Mouse (Mus musculus) T-cell, adult 66 days (primary cell): ENCODE measurements around the gene Tut1. TPM values are rescaled to one million over a fixed set of nuclear protein-coding genes. Genes with fewer than 3 reads are reported as not detected.

Experiments
- total RNA-seq, 2 experiments: library from RNA; stranded (reverse); gene quantifications; 3 replicates in 1 of 2; 4 replicates in 1 of 2; pipeline ENCODE4 v1.2.4; 2023

The Tut1 gene
- total RNA-seq: 10 to 100 TPM; 31.6 to 34.9 TPM

GRCm38 (mm10) chr19:8953135-8954039, at the start of gene Tut1:
Tut1 (plus strand) TSS chr19:8953847.

GRCm38 (mm10) chr19:8920073-8920736, 33.4 kb upstream of the Tut1 start, which contains the start of gene B3gat3:
B3gat3 (plus strand) TSS chr19:8920374.

DNA sequence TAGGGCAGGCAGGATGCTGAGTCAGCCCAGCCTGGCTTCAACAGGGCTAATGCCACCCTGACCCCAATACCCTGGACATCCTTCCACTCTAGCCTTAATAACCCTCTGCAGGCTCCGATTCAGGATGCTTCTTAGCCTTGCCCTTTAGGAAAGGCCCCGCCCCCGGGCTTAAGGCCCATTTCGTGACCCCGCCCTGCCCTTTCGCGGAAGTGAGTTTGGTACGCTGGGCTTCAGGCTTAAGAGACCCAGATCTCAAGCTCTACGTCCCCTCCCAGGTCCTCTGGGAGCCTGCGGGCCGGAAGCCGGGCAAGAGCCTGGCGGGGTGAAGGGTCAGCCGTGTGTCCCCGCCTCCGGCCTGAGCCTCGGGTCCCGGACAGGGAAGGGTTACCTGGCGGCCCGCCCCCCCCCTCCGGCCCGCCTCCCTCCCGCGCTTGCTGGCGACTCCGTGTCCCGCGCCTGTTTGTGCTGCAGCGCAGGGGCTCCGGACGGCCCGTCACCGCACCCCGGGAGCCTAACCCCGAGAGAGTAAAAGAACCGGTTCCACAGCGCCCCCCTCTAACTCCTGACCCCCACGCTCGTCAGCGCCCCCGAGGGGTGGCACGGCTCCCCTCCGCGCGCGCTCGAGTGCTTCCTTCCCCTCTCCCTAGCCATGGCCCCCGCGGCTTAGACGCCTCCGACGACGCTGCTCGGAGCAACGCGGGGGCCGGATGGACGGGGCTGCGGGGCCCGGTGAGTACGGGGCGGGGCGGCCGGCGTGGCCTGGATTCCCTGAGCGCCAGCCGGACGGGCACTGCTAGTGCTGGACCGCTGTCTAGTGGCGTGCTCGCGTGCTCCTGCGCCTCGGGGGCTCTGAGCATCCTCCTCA, 24.2 kb upstream of the Tut1 start, which contains the start of the genes Rom1 and Eml3:
Rom1 (minus strand) TSS at position 133 of the 865 bp plus-strand sequence.
Eml3 (plus strand) TSS at position 329 of the 865 bp plus-strand sequence.

GRCm38 (mm10) chr19:8941515-8942217, 12.0 kb upstream of the Tut1 start, which contains the start of gene Mta2:
Mta2 (plus strand) TSS chr19:8941875.

GRCm38 (mm10) chr19:8966590-8967372, 13.1 kb downstream of the Tut1 start, which contains the start of gene Eef1g:
Eef1g (plus strand) TSS chr19:8967041.

DNA sequence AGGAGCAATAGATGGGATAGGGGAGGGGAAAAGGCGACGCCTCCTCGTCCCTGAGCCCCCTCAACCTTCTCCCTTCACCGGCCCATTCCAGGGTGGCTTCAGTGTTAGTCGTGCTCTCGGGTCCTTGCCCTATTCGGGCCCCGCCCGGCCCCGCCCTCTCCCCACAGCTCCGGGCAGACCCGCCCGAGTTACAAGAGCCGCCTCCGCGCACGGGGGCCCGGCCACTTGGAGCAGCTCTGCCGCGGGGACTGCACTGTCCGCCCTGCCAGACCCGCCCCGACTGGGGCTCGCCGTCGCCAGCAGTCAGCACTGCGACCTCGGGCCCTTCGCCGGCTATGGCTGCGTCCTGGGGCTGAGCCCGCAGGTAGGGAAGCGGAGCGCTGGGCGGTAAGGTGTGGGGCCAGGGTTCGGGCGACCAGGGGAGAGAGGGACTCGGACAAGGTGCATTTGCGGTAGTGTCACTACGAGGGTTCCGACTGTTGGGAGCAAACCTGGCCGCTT, 35.5 kb downstream of the Tut1 start, which contains the start of gene Ahnak:
Ahnak (plus strand) TSS at position 219 of the 501 bp plus-strand sequence.

Other genes with a start within 250 kb of the Tut1 start
- gene Slc3a2, start 230.5 kb upstream of the Tut1 start, total RNA-seq: 100 to 1,000 TPM; 186 to 208 TPM
- gene Wdr74, start 218.0 kb upstream of the Tut1 start, total RNA-seq: 10 to 100 TPM; 87.5 to 97.1 TPM
- 10 to 100 TPM; 11.8 to 13.2 TPM for gene 1700092M07Rik, start 213.1 kb upstream of the Tut1 start, total RNA-seq
- 100 to 1,000 TPM; 226 to 241 TPM for gene Stx5a, start 212.4 kb upstream of the Tut1 start, total RNA-seq
- gene Nxf1, start 196.8 kb upstream of the Tut1 start, total RNA-seq: 100 to 1,000 TPM; 459 to 471 TPM
- gene Tmem223, start 182.9 kb upstream of the Tut1 start, total RNA-seq: 10 to 100 TPM; 46.9 to 48.0 TPM
- 10 to 100 TPM; 66.4 to 71.6 TPM for gene Tmem179b, start 179.4 kb upstream of the Tut1 start, total RNA-seq
- 10 to 100 TPM; 13.8 to 17.4 TPM for gene Taf6l, start 167.4 kb upstream of the Tut1 start, total RNA-seq
- 10 to 100 TPM; 60.3 to 66.7 TPM for gene Polr2g, start 155.3 kb upstream of the Tut1 start, total RNA-seq
- gene Zbtb3, start 151.3 kb upstream of the Tut1 start, total RNA-seq: 1 to 10 TPM in 1 of 2 experiments, under 1 TPM in 1; 0.99 to 1.1 TPM
- 10 to 100 TPM; 30.4 to 30.6 TPM for gene Ttc9c, start 134.5 kb upstream of the Tut1 start, total RNA-seq
- gene Hnrnpul2, start 133.8 kb upstream of the Tut1 start, total RNA-seq: 100 to 1,000 TPM; 105 to 110 TPM
- gene AC129217.1, start 124.1 kb upstream of the Tut1 start, total RNA-seq: 10 to 100 TPM in 1 of 2 experiments, 1 to 10 TPM in 1; 2.4 to 17.5 TPM
- gene Bscl2, start 116.4 kb upstream of the Tut1 start, total RNA-seq: 10 to 100 TPM; 39.2 to 44.0 TPM
- gene Gng3, start 114.7 kb upstream of the Tut1 start, total RNA-seq: not detected
- 1 to 10 TPM in 1 of 2 experiments, under 1 TPM in 1; 0.96 to 1.5 TPM for gene Lrrn4cl, start 103.1 kb upstream of the Tut1 start, total RNA-seq
- gene Ubxn1, start 82.4 kb upstream of the Tut1 start, total RNA-seq: 100 to 1,000 TPM; 115 to 121 TPM
- 10 to 100 TPM; 33.0 to 39.5 TPM for gene Uqcc3, start 72.9 kb upstream of the Tut1 start, total RNA-seq
- gene Lbhd1, start 70.1 kb upstream of the Tut1 start, total RNA-seq: 10 to 100 TPM; 13.4 to 24.7 TPM
- not detected for gene Gm49403, start 69.9 kb upstream of the Tut1 start, total RNA-seq
- 10 to 100 TPM; 20.3 to 25.8 TPM for gene 1810009A15Rik, start 65.0 kb upstream of the Tut1 start, total RNA-seq
- gene Gm49416, start 64.9 kb upstream of the Tut1 start, total RNA-seq: 1 to 10 TPM; 1.9 to 4.8 TPM
- 10 to 100 TPM; 23.9 to 26.9 TPM for gene Ints5, start 60.8 kb upstream of the Tut1 start, total RNA-seq
- 100 to 1,000 TPM; 161 to 162 TPM for gene Ganab, start 55.8 kb upstream of the Tut1 start, total RNA-seq
- gene B3gat3, start 33.5 kb upstream of the Tut1 start, total RNA-seq: 10 to 100 TPM; 57.0 to 61.4 TPM
- 1 to 10 TPM; 5.8 to 6.1 TPM for gene Rom1, start 24.5 kb upstream of the Tut1 start, total RNA-seq
- 10 to 100 TPM; 91.2 to 97.8 TPM for gene Eml3, start 24.3 kb upstream of the Tut1 start, total RNA-seq
- 100 to 1,000 TPM; 206 to 212 TPM for gene Mta2, start 12.0 kb upstream of the Tut1 start, total RNA-seq
- 100 to 1,000 TPM; 615 to 678 TPM for gene Eef1g, start 13.2 kb downstream of the Tut1 start, total RNA-seq
- gene Ahnak, start 35.4 kb downstream of the Tut1 start, total RNA-seq: 100 to 1,000 TPM; 113 to 135 TPM
- not detected for gene Scgb1a1, start 134.1 kb downstream of the Tut1 start, total RNA-seq
- gene Asrgl1, start 181.8 kb downstream of the Tut1 start, total RNA-seq: 10 to 100 TPM; 12.4 to 13.2 TPM